Mouse (Mus musculus) myocyte (in vitro differentiated cells): ENCODE measurements at regions not wholly inside any gene's neighbourhood (a gene's known extent, or its start where the extent isn't known, plus 50 kb on each side); places are given as distances from the start of the nearest gene placed in this dataset.

Experiments
- CEBPB ChIP-seq: IDR thresholded peaks from 2 replicates; pipeline ENCODE4 v1.6.1; 2011; ENCODE audit warnings: mild to moderate bottlenecking, moderate library complexity; ENCODE audit not compliant: poor library complexity, insufficient read depth, severe bottlenecking
- E2F4 ChIP-seq: IDR thresholded peaks from one replicate; pipeline ENCODE4 v1.6.1; 2011; ENCODE audit warnings: mild to moderate bottlenecking, control low read depth, moderate library complexity; ENCODE audit not compliant: insufficient read depth
- POLR2A ChIP-seq: IDR thresholded peaks from one replicate; pipeline ENCODE4 v1.6.1; 2011; ENCODE audit warnings: low read depth, mild to moderate bottlenecking, control low read depth, moderate library complexity; ENCODE audit not compliant: insufficient read length
- TCF12 ChIP-seq: IDR thresholded peaks from one replicate; pipeline ENCODE4 v1.6.1; 2011; ENCODE audit warnings: mild to moderate bottlenecking, control low read depth; ENCODE audit not compliant: poor library complexity, insufficient read depth, severe bottlenecking
- USF1 ChIP-seq: IDR thresholded peaks from one replicate; pipeline ENCODE4 v1.6.1; 2011; ENCODE audit warnings: low read depth, mild to moderate bottlenecking, control low read depth, moderate library complexity

GRCm38 (mm10) chr5:132909056-132909455 lies 365.9 kb upstream of the Auts2 start:
- TF ChIP-seq USF1 (no peak), CEBPB (no peak), POLR2A (no peak), E2F4 (no peak), TCF12 (no peak)
